Mouse (Mus musculus) kidney, embryonic 15.5 days (tissue): ENCODE measurements around the gene Ap1m2. TPM values are rescaled to one million over a fixed set of nuclear protein-coding genes. Genes with fewer than 3 reads are reported as not detected.

ENCODE experiments used
- ATAC-seq: fragments of 200-750 bp; cut with Nextera tagmentation; replicated peaks from 2 replicates; pipeline ENCODE4 v1.8.0; 2017; ENCODE audit warnings: moderate TSS enrichment; ENCODE audit not compliant: low FRiP score
- H3K27ac ChIP-seq: fragments of 300-500 bp; sonication (generic); 2 replicates; pipeline ENCODE4 v1.5.1; 2015; ENCODE audit warnings: mild to moderate bottlenecking, inconsistent platforms
- H3K27me3 ChIP-seq: fragments of 300-500 bp; sonication (generic); 2 replicates; pipeline ENCODE4 v1.6.1; 2015; ENCODE audit warnings: inconsistent platforms
- H3K36me3 ChIP-seq: fragments of 300-500 bp; sonication (generic); 2 replicates; pipeline ENCODE4 v1.6.1; 2015; ENCODE audit warnings: inconsistent platforms
- H3K4me1 ChIP-seq: fragments of 300-500 bp; sonication (generic); 2 replicates; pipeline ENCODE4 v1.6.1; 2015; ENCODE audit warnings: inconsistent platforms
- H3K4me2 ChIP-seq: fragments of 300-500 bp; sonication (generic); 2 replicates; pipeline ENCODE4 v1.6.1; 2015; ENCODE audit warnings: moderate library complexity, mild to moderate bottlenecking, inconsistent platforms
- H3K4me3 ChIP-seq: fragments of 300-500 bp; sonication (generic); replicated peaks from 2 replicates; pipeline ENCODE4 v1.5.1; 2015; ENCODE audit warnings: mild to moderate bottlenecking, inconsistent platforms
- H3K9ac ChIP-seq: fragments of 300-500 bp; sonication (generic); 2 replicates; pipeline ENCODE4 v1.6.1; 2015; ENCODE audit warnings: mild to moderate bottlenecking, inconsistent platforms
- H3K9me3 ChIP-seq: fragments of 300-500 bp; sonication (generic); replicated peaks from 2 replicates; pipeline ENCODE4 v1.6.1; 2016; ENCODE audit warnings: inconsistent platforms
- WGBS: fragments of 180-500 bp; shearing (Covaris S2); methylation state at CpG from one replicate; pipeline ENCODE4 v1.1.7; 2015; ENCODE audit warnings: mixed read lengths; 5-methylcytosine and 5-hydroxymethylcytosine counted together
- polyA plus RNA-seq: library from polyadenylated mRNA; unstranded; fragments of >200 nt; fragmentation: Nextera tagmentation; extraction: Ambion mirVana; gene quantifications from 2 replicates; pipeline ENCODE4 v1.2.1, GENCODE M21; 2015

The Ap1m2 gene
- polyA plus RNA-seq = 35.9 and 37.1 TPM in 2 replicates

DNA sequence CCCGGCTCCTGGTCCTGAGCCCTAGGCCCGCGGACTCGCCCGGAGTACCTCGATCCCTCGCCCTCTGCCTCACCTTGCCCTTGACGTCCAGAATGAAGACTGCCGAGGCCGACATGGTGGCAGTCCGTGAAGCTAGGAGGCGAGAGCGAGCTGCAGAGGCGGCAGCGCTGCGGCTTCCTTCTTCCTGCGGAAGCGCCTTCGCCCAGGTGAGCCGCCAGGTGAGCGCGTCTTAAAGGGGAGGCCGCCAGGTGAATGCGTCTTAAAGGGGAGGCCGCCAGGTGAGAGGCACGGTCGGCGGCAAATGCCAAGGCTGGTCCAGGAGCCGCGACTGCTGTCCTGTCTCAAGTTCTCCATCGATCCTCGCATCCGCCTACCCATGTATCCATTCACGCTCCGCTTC lies at the start of gene Ap1m2:
TSS of gene Ap1m2 (minus strand) at position 204 of the 400 bp plus-strand sequence.
- Histone ChIP-seq H3K4me2 (peak within 1 kb of the TSS; percentile 55), H3K9ac (peak within 1 kb of the TSS; percentile 49), H3K4me1 (peaks cover 17% of the 10 kb centered on the region), H3K27ac (no peak within 1 kb of the TSS), H3K27me3 (peaks cover 17% of the 10 kb centered on the region), H3K9me3 (no peaks in the 10 kb centered on the region), H3K4me3 (peak within 1 kb of the TSS; percentile 49), H3K36me3 (no peaks in the 10 kb centered on the region)
- no peak for ATAC-seq
- 6% methylated on average over 35 of the region's 35 CpGs for WGBS

DNA sequence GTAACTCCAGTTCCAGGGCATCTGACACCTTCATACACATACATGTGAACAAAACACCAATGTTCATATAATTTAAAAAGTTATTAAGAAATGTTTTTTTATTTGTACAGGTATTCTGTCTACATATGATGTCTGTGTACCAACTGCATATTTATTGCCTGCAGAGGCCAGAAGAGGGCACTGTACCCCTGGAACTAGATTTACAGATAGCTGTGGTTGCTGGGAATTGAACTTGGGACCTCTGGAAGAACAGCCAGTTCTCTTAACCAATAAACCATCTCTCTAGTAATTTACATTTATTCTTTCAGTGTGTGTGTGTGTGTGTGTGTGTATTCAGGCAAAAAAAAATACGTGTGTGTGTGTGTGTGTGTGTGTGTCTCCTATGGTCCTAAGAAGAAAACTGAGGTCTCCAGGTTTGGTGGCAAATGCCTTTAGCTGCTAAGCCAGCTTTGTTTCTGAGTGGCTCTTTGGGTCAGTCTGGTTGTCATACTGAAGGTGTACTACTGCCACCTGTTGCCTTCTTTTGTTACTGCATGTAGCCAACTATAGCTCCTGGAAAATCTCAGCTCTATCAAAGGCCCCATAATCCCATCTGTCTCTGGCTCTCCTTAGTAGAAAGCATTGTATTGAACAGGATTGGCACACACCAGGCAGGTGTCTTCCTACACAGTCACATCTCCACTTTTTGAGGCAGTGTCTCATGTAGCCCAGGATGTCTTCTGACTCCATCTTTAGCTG lies 45.0 kb upstream of the Ap1m2 start:
- WGBS = 0% methylated on average over 1 of the region's 1 CpGs
- Histone ChIP-seq H3K9ac (no peak overlapping the region), H3K36me3 (peaks cover 36% of the 10 kb centered on the region), H3K4me2 (no peak overlapping the region), H3K4me1 (peaks cover 15% of the 10 kb centered on the region), H3K27me3 (peaks cover 13% of the 10 kb centered on the region), H3K9me3 (no peaks in the 10 kb centered on the region), H3K4me3 (no peak overlapping the region), H3K27ac (no peak overlapping the region)
- peak; percentile 44; the same call in 1 of the 2 replicates for ATAC-seq

DNA sequence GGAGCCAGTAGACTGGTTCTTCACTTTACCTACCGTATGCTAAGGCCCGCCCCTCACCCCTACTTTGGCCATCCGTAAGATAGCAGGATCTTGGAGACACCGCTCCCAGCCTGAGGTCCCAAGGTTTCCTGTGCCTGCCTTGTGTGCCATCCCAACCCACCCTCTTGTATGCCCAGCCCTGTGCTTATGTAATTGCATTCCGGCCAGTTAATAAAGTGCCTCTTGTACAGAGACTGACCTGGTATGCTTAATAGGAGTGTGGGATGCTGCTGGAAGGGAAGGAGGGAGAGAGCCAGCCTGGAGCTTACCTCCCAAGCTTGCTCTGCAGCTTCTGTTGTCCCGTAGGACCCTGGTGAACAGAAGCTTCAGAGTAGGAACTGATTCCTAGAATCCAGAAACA lies 42.7 kb upstream of the Ap1m2 start:
- Histone ChIP-seq H3K27me3 (no peaks in the 10 kb centered on the region), H3K4me1 (peaks cover 18% of the 10 kb centered on the region), H3K36me3 (peaks cover 56% of the 10 kb centered on the region), H3K9me3 (no peaks in the 10 kb centered on the region), H3K4me3 (no peak overlapping the region), H3K27ac (no peak overlapping the region), H3K4me2 (no peak overlapping the region), H3K9ac (no peak overlapping the region)
- ATAC-seq = no peak
- 79% methylated on average over 6 of the region's 6 CpGs for WGBS

DNA sequence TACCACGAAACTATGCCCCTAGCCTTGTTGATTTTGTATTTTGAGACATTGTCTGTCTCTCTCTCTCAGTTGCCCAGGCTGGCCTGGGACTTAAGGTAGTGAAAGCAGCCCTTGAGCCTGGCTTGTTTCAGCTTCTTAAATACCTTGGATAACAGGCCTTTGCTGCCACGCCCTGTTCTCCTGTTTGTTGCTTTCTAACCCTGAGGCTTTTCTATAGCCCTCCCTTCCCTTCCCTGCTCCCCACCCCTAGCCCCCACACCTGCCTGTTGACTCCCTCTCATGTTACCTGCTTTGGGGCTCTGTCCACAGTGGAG lies 41.2 kb upstream of the Ap1m2 start:
- H3K9me3 ChIP-seq = no peaks in the 10 kb centered on the region
- 53% methylated on average over 2 of the region's 2 CpGs for WGBS
- H3K4me1 ChIP-seq = peaks cover 18% of the 10 kb centered on the region
- no peak overlapping the region for H3K4me3 ChIP-seq
- no peak overlapping the region for H3K9ac ChIP-seq
- no peak overlapping the region for H3K4me2 ChIP-seq
- peak overlapping the region; percentile 51 for H3K27ac ChIP-seq
- no peaks in the 10 kb centered on the region for H3K27me3 ChIP-seq
- peaks cover 68% of the 10 kb centered on the region for H3K36me3 ChIP-seq
- no peak for ATAC-seq

DNA sequence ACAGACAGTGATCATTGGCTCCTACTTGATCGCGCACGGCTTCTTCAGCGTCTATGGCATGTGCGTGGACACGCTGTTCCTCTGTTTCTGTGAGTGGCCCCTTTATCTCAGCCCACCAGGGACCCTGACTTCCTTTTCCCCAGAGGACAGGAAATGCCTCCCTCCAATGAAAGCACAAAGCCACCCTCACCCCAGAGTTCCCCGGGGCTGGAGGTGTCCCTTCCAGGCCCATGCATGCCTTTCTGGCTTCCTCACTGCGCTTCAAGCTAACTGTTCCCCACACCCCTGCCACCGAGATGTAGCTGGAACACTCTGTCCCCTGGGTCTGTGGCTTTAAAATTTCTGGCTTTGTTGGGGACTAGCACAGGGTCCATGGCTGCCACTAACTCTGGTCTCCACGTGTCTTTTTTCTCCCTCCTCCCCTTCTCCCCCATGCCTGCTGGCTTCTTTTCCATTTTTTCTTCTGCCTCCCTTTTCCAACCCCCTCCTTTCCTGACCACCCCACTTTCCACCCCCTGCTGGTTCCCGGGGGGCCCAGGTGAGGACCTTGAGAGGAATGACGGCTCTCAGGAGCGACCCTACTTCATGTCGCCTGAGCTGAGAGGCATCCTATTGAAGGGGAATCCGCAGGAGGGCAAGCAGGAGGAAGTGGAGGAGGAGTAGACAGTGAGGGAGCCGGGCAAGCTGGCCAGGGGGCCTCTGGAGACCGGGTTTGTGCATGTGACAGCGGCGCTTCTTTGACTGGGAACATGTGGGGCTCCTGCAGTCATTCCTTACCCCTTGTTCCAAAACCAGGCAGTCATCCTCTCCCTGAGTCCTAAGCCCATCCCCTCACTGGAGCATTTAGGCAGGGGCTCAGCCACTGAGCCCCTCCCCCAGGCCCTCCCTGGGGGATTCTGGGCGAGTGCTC lies 40.6 kb upstream of the Ap1m2 start:
- Histone ChIP-seq H3K36me3 (peaks cover 74% of the 10 kb centered on the region), H3K9ac (peak overlapping the region; percentile 3; the same call in 1 of the 2 replicates)
- 34% methylated on average over 20 of the region's 20 CpGs for WGBS

DNA sequence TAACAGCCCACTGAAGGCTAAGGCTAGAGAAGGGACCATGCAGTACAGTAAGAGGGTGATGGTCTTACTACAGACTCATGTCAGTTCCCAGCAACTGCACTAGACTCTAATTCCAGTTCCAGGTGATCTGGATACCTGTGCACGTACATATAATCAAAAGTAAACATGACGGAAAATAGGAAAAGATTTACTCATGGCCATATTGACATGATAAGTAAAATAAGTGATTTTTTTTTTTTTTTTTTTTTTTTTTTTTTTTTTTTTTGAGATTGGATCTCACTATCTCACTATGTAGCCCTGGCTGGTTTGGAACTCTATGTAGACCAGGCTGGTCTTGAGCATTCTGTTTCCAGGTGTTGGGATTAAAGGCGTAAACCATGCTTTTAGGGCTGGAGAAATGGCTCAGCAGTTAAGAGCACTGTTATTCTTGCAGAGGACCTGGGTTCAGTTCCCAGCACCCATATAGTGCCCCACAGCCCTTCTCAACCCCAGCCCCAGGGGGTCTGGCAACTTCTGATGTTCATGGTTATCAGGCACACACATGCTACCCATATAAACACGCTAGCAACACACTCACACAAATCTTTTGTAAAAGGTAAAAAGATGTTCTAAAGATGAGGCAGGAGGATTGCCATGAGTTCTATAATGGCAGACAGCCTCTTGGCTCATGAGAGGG lies 39.7 kb upstream of the Ap1m2 start:
- H3K4me3 ChIP-seq = no peak overlapping the region
- H3K27ac ChIP-seq = 0 out of 2 replicates have a peak overlapping the region, but pooled peaks have one; percentile 18
- no peaks in the 10 kb centered on the region for H3K9me3 ChIP-seq
- H3K36me3 ChIP-seq = peaks cover 83% of the 10 kb centered on the region
- no peak for ATAC-seq
- H3K27me3 ChIP-seq = no peaks in the 10 kb centered on the region
- no peak overlapping the region for H3K4me2 ChIP-seq
- H3K4me1 ChIP-seq = peaks cover 18% of the 10 kb centered on the region
- 93% methylated on average over 4 of the region's 4 CpGs for WGBS
- no peak overlapping the region for H3K9ac ChIP-seq

More for the DNA sequence above, 40.6 kb upstream of the Ap1m2 start:
- peak overlapping the region; percentile 51 for H3K27ac ChIP-seq
- H3K9me3 ChIP-seq = no peaks in the 10 kb centered on the region
- no peak overlapping the region for H3K4me3 ChIP-seq
- peaks cover 18% of the 10 kb centered on the region for H3K4me1 ChIP-seq
- no peaks in the 10 kb centered on the region for H3K27me3 ChIP-seq
- 0 out of 2 replicates have a peak overlapping the region, but pooled peaks have one; percentile 12 for H3K4me2 ChIP-seq
- peak; percentile 44; the same call in 1 of the 2 replicates for ATAC-seq

DNA sequence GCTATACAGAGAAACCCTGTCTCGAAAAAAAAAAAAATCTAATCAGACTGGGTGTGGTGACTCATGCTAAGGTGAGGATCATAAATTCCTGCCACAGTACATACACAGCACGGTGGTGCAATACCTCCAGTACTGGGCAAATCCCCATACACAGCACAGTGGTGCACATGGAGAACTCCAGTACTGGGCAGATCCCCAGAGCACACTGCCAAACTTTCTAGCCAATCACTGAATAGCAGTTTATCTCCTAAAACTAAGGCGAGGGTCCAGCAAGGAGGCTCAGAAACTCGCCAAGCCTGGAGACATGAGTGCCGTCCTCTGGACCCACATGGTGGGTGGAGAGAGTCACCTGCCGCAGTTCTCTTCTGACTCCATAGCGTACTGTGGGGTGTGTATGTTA lies 39.0 kb upstream of the Ap1m2 start:
- Histone ChIP-seq H3K4me3 (no peak overlapping the region), H3K4me1 (peaks cover 18% of the 10 kb centered on the region), H3K4me2 (no peak overlapping the region), H3K9me3 (no peaks in the 10 kb centered on the region), H3K27ac (no peak overlapping the region), H3K27me3 (no peaks in the 10 kb centered on the region), H3K9ac (no peak overlapping the region), H3K36me3 (peaks cover 87% of the 10 kb centered on the region)
- ATAC-seq = no peak
- 84% methylated on average over 7 of the region's 7 CpGs for WGBS

DNA sequence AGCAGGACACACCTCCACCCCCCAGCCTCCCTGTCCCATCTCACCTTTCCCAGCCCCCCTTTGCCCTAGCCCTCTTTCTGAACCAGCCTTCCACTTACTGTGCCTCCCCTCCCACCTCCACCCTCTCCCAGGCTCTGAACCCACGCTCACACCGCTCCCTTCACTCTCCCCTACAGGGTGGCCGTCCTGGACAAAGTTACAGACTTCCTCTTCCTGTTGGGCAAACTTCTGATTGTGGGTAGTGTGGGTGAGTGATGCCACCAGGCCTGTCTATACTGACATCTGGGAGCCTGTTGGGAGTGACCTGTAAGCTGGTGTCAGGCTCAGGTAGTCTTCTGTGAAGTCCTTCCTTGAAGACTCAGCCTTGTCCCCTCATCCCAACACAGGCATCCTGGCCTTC lies 36.0 kb upstream of the Ap1m2 start:
- H3K27ac ChIP-seq = no peak overlapping the region
- H3K4me1 ChIP-seq = peaks cover 13% of the 10 kb centered on the region
- ATAC-seq = no peak
- no peak overlapping the region for H3K4me3 ChIP-seq
- H3K9ac ChIP-seq = no peak overlapping the region
- H3K9me3 ChIP-seq = no peaks in the 10 kb centered on the region
- WGBS = 93% methylated on average over 3 of the region's 3 CpGs
- peaks cover 89% of the 10 kb centered on the region for H3K36me3 ChIP-seq
- no peaks in the 10 kb centered on the region for H3K27me3 ChIP-seq
- H3K4me2 ChIP-seq = no peak overlapping the region

DNA sequence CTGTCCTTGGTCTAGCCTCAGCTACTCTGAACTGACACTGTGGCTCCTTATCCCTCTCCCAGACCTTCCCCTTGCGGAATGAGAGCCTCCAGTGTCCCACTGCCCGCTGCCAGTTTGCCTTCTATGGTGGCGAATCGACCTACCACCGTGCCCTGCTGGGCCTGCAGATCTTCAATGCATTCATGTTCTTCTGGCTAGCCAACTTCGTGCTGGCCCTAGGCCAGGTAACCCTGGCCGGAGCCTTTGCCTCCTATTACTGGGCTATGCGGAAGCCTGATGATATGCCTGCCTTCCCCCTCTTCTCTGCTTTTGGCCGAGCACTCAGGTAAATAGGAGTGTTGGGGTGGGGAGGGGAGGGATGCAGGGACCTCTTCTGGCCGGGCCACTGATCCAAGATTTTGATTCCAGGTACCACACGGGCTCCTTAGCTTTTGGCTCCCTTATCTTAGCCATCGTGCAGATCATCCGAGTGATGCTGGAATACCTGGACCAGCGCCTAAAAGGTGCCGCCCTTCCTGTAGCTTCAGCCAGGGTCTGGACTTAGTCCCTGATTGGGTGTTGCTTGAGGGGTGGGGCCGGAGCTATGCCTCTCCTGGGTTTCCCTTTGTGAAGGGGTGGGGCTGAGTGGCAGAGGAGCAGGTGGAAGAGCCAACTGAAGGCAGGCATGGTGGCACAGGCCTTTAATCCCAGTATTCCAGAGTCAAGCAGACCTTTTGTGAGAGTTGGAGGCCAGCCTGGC lies 34.7 kb upstream of the Ap1m2 start:
- no peaks in the 10 kb centered on the region for H3K27me3 ChIP-seq
- no peak overlapping the region for H3K4me2 ChIP-seq
- H3K27ac ChIP-seq = no peak overlapping the region
- 75% methylated on average over 16 of the region's 16 CpGs for WGBS
- no peaks in the 10 kb centered on the region for H3K9me3 ChIP-seq
- H3K4me3 ChIP-seq = no peak overlapping the region
- no peaks in the 10 kb centered on the region for H3K4me1 ChIP-seq
- no peak overlapping the region for H3K9ac ChIP-seq
- ATAC-seq = no peak
- H3K36me3 ChIP-seq = peaks cover 93% of the 10 kb centered on the region

DNA sequence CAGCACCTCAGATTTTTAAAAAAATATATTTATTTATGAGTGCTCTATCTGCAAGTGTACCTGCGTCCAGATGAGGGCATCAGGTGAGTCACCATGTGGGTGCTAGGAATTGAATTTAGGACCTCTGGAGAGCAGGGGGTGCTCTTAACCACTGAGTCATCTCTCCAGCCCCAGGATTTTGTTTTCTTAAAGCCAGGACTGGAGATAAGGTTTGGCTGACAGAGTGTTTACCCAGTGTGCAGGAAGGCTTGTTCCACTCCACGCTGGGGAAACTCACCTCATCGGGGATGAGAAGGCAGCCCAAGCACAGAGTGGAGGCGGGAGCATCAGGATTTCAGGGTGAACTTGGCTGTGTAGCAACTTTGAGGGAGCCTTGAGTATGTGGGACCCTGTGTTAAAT lies 28.3 kb upstream of the Ap1m2 start:
- Histone ChIP-seq H3K9me3 (no peaks in the 10 kb centered on the region), H3K27me3 (no peaks in the 10 kb centered on the region), H3K36me3 (peaks cover 56% of the 10 kb centered on the region), H3K9ac (no peak overlapping the region), H3K4me1 (peaks cover 12% of the 10 kb centered on the region), H3K4me3 (no peak overlapping the region), H3K27ac (no peak overlapping the region), H3K4me2 (no peak overlapping the region)
- WGBS = 84% methylated on average over 4 of the region's 4 CpGs
- ATAC-seq = no peak

DNA sequence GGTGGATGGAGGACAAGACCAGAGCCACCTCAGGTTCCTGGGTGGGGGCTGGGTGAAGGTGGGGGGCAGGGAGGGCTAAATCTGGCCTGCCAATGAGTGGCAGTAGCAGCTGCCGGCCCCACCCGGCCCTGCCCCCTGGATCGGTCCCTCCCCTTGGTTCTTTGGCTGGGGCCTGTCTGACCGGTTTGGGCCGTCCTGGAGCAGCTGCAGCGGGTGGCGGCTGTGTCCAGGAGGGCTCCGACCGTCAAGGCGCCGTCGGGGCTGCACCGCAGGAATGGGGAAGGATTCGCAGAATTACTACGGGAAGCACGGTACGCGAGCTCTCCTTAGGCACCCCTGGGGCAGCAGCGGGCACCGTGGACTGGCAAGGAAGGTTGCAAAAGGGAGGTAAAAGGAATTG lies 25.5 kb upstream of the Ap1m2 start:
- peak; percentile 88 for ATAC-seq
- Histone ChIP-seq H3K27ac (peak overlapping the region; percentile 69), H3K9me3 (no peaks in the 10 kb centered on the region), H3K36me3 (peaks cover 30% of the 10 kb centered on the region), H3K9ac (no peak overlapping the region), H3K4me2 (peak overlapping the region; percentile 43), H3K4me1 (peaks cover 23% of the 10 kb centered on the region), H3K27me3 (no peaks in the 10 kb centered on the region), H3K4me3 (peak overlapping the region; percentile 37)
- WGBS = 21% methylated on average over 20 of the region's 20 CpGs
